Mouse (Mus musculus) effector memory CD4-positive, alpha-beta T cell, adult 7 months (primary cell): Measurements from ENCODE around the gene Arntl2. TPM values are rescaled to one million over a fixed set of nuclear protein-coding genes. Genes with fewer than 3 reads are reported as not detected.

Source experiments
- polyA plus RNA-seq: library from polyadenylated mRNA; unstranded; fragments of 100-300 nt; shearing (Covaris generic); gene quantifications from one replicate; pipeline ENCODE4 v1.2.1, GENCODE M21; 2017

Arntl2 gene
- 0.61 TPM for polyA plus RNA-seq

DNA sequence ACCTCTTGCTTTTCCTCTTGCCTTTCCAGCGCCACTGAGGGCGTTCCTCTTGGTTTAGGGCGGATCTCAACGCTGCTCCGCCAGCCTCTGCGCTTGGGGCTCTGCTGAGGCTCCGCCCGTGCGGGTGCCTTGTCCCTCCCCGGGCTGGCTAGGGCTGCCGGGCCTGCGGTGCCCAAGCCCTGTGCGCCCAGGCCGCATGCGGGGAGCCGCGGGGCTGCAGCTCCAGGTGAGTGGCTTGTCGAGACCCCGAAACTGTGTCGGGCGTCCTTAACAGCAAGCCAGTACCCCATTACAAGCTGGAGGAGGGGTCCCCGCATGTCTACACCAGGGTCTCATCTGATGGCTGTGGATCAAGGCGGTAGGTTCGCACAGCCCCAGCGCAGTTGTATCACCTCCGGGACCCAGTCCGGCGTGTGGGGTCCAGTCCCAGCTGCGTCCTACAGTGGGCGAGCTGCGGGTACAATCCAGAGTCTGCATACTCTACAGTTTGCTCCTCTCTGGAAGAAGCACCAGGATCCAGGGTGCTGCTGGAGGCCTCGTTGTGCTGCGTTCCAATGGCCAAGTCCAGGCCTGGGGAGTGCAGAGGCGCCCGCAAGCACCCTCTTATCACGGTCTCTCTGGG, at the start of gene Arntl2:
TSS of gene Arntl2 (plus strand) at position 132 of the 622 bp plus-strand sequence.

DNA sequence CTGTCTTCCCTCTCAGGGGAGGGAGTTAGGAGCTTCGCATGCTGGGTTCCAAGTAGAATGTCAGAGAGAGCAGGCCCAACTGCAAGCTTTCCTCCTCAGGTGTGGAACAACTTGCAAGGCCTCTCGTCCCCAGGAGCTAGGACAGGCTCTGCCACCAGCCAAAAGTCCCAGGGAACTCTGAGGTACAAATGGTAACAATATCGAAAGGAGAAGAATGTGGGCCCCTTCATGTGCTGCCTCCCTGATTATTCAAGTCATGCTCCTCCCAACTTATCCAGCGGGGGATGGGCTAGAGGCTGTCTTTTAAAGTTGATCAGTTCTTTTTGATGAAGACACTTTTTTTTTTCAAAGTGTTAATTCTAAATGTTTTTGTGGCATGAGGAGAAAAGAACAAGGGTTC, 54.2 kb downstream of the Arntl2 start, which contains the start of gene Smco2:
TSS of gene Smco2 (plus strand) at position 55 of the 400 bp plus-strand sequence.

Other genes with a start within 250 kb of the Arntl2 start
- 140 TPM for gene Fgfr1op2, start 218.9 kb upstream of the Arntl2 start, polyA plus RNA-seq
- 82.8 TPM for gene Ints13, start 218.2 kb upstream of the Arntl2 start, polyA plus RNA-seq
- gene Med21, start 153.5 kb upstream of the Arntl2 start, polyA plus RNA-seq: 51.7 TPM
- gene Tm7sf3, start 153.2 kb upstream of the Arntl2 start, polyA plus RNA-seq: 22.9 TPM
- 13.8 TPM for gene Stk38l, start 71.1 kb upstream of the Arntl2 start, polyA plus RNA-seq
- gene Smco2, start 54.0 kb downstream of the Arntl2 start, polyA plus RNA-seq: not detected
- 5.8 TPM for gene Ppfibp1, start 92.4 kb downstream of the Arntl2 start, polyA plus RNA-seq
- gene 1700034J05Rik, start 158.4 kb downstream of the Arntl2 start, polyA plus RNA-seq: not detected
- 0.48 TPM for gene Rep15, start 236.5 kb downstream of the Arntl2 start, polyA plus RNA-seq
- gene Mrps35, start 246.7 kb downstream of the Arntl2 start, polyA plus RNA-seq: 33.9 TPM